Mouse (Mus musculus): ENCODE measurements at regions not wholly inside any gene's neighbourhood (a gene's known extent, or its start where the extent isn't known, plus 50 kb on each side); places are given as distances from the start of the nearest gene placed in this dataset.

DNA sequence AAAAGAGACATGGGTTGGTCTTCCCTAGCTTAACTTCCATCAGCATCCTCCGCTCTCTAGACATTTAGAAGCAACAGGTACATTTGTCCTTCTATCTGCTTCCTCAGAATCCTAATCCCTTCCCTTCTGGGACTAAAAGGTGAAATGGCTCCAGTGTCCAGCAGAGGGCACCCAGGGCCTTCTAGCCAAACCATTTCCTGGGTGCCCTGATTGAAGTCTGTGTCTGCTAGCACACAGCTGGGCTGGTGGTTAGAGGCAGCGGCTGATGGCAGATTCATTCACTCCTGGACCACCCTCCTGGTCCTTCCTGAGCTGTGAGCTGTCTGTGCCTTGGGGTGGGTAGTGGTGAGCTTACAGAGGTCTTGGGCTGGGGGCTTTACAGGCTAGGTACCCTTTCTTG, 76.5 kb upstream of the Col13a1 start:
- no peaks in the 10 kb centered on the region for H3K36me3 ChIP-seq (ENCODE audit: control insufficient read depth, insufficient read depth, low read length, poor library complexity, severe bottlenecking)
- H3K27me3 ChIP-seq (ENCODE audit: control insufficient read depth, insufficient read depth, low read length, poor library complexity, severe bottlenecking) = no peaks in the 10 kb centered on the region
- H3K9ac ChIP-seq (ENCODE audit: low read depth, poor library complexity, severe bottlenecking) = no peak overlapping the region
- TF ChIP-seq EP300 (IDR thresholded peaks at IDR 0.05; ENCODE audit: insufficient read depth, low read depth, low read length) (no peak), CTCF (IDR thresholded peaks at IDR 0.05; ENCODE audit: low read depth, low read length) (peak; percentile 63), POLR2A (IDR thresholded peaks at IDR 0.05; ENCODE audit: insufficient read depth, low read length) (no peak)
- no peaks in the 10 kb centered on the region for H3K9me3 ChIP-seq (replicated peaks; ENCODE audit: control insufficient read depth, insufficient read depth, low read length, poor library complexity, severe bottlenecking)
- no peak overlapping the region for H3K27ac ChIP-seq (ENCODE audit: insufficient read depth, low read length)
- no peaks in the 10 kb centered on the region for H3K4me1 ChIP-seq (ENCODE audit: control insufficient read depth, insufficient read depth, low read length)
- H3K4me3 ChIP-seq (ENCODE audit: low read depth, low read length) = no peak overlapping the region

DNA sequence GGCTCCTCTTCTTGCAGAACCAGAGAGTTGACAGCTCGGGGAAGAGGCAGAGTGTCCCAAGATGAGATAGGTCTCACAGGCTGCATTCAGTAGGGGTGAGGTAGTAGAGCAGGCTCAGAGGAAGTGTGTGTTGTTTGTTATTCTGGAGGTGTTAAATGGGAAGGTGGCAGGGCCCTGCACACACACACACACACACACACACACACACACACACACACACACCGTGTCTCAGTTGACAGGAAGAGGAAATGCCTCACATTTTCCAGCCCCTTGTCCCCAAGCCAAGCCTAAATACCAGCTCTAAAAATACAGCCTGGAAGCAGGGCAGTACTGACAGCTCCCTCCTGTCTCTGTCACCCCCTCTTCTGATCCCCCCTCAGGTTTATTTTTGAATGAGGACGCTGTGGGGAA, 70.9 kb upstream of the Col13a1 start:
- Histone ChIP-seq H3K4me1 (ENCODE audit: control insufficient read depth, insufficient read depth, low read length) (peaks cover 2% of the 10 kb centered on the region), H3K4me3 (ENCODE audit: low read depth, low read length) (no peak overlapping the region), H3K27me3 (ENCODE audit: control insufficient read depth, insufficient read depth, low read length, poor library complexity, severe bottlenecking) (no peaks in the 10 kb centered on the region), H3K9ac (ENCODE audit: low read depth, poor library complexity, severe bottlenecking) (no peak overlapping the region), H3K27ac (ENCODE audit: insufficient read depth, low read length) (no peak overlapping the region), H3K36me3 (ENCODE audit: control insufficient read depth, insufficient read depth, low read length, poor library complexity, severe bottlenecking) (no peaks in the 10 kb centered on the region), H3K9me3 (replicated peaks; ENCODE audit: control insufficient read depth, insufficient read depth, low read length, poor library complexity, severe bottlenecking) (no peaks in the 10 kb centered on the region)
- no peak for TF ChIP-seq EP300 (IDR thresholded peaks at IDR 0.05; ENCODE audit: insufficient read depth, low read depth, low read length)
- no peak for TF ChIP-seq CTCF (IDR thresholded peaks at IDR 0.05; ENCODE audit: low read depth, low read length)
- no peak for TF ChIP-seq POLR2A (IDR thresholded peaks at IDR 0.05; ENCODE audit: insufficient read depth, low read length)

DNA sequence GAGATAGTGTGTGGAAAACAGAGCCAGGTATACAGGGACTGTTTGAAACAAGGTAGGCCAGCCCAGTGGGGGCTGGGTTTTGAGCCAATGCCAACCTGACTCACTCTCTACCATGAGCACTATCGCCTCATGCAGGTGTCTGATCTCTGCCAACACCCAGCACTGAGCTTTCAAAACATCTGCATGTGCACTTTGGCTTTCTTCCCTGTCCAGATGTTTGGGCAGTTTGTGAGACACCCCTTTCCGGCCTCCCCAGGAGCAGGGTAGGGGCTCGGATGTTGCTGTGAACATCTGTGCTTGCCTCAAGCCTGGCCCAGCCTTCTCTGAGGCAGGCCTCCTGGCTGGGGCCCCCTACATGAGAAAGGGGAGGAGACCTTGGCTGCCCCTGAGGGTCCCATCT, 65.5 kb upstream of the Col13a1 start:
- Histone ChIP-seq H3K27ac (ENCODE audit: insufficient read depth, low read length) (no peak overlapping the region), H3K4me1 (ENCODE audit: control insufficient read depth, insufficient read depth, low read length) (no peaks in the 10 kb centered on the region), H3K9me3 (replicated peaks; ENCODE audit: control insufficient read depth, insufficient read depth, low read length, poor library complexity, severe bottlenecking) (0 out of 2 replicates have a peak, but pooled peaks cover 4% of the 10 kb centered on the region), H3K4me3 (ENCODE audit: low read depth, low read length) (no peak overlapping the region), H3K9ac (ENCODE audit: low read depth, poor library complexity, severe bottlenecking) (no peak overlapping the region), H3K36me3 (ENCODE audit: control insufficient read depth, insufficient read depth, low read length, poor library complexity, severe bottlenecking) (no peaks in the 10 kb centered on the region), H3K27me3 (ENCODE audit: control insufficient read depth, insufficient read depth, low read length, poor library complexity, severe bottlenecking) (no peaks in the 10 kb centered on the region)
- TF ChIP-seq POLR2A (IDR thresholded peaks at IDR 0.05; ENCODE audit: insufficient read depth, low read length) (no peak), CTCF (IDR thresholded peaks at IDR 0.05; ENCODE audit: low read depth, low read length) (no peak), EP300 (IDR thresholded peaks at IDR 0.05; ENCODE audit: insufficient read depth, low read depth, low read length) (no peak)

DNA sequence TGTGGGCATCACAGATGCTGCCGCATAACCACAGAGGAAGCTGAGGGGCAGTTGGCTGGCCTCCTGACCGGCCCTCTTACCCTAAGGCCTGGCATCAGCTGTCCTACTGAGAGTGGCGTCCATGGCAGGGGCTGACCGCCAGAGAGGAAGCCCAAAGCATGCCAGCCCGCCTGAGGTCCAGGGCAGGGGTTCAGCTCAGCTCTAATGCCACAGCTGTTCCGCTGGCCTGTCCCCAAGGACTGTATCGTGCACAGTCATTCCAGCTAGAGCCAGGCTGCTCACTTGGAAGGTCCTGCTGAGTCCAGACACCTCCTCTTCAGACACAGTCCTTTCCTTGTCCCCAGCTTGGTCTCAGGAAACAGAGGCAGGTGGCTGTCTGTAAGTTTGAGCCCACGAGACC, 61.0 kb upstream of the Col13a1 start:
- Histone ChIP-seq H3K9me3 (replicated peaks; ENCODE audit: control insufficient read depth, insufficient read depth, low read length, poor library complexity, severe bottlenecking) (0 out of 2 replicates have a peak, but pooled peaks cover 4% of the 10 kb centered on the region), H3K27ac (ENCODE audit: insufficient read depth, low read length) (no peak overlapping the region), H3K4me3 (ENCODE audit: low read depth, low read length) (no peak overlapping the region), H3K27me3 (ENCODE audit: control insufficient read depth, insufficient read depth, low read length, poor library complexity, severe bottlenecking) (no peaks in the 10 kb centered on the region), H3K4me1 (ENCODE audit: control insufficient read depth, insufficient read depth, low read length) (peaks cover 9% of the 10 kb centered on the region), H3K36me3 (ENCODE audit: control insufficient read depth, insufficient read depth, low read length, poor library complexity, severe bottlenecking) (no peaks in the 10 kb centered on the region), H3K9ac (ENCODE audit: low read depth, poor library complexity, severe bottlenecking) (no peak overlapping the region)
- TF ChIP-seq POLR2A (IDR thresholded peaks at IDR 0.05; ENCODE audit: insufficient read depth, low read length) (no peak), CTCF (IDR thresholded peaks at IDR 0.05; ENCODE audit: low read depth, low read length) (no peak)

DNA sequence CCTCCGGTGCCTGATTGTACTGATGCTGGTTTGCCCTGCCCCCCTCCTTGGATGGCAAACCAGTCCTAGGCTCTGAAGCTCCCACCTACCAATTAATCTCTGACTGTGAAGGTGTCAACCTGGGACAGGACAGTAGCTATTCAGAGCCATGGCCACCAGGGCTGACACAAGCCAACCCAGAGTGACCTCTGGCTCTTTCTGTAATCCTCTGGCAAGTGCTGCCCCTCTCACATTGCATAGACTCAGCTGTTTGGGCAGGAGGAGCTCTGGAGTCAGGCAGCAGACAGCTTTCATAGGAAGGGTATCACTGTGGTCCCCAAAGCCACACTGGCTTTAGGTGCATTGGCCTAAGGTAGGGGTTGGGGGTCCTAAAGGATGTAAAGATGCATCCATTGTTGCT, 59.7 kb upstream of the Col13a1 start:
- Histone ChIP-seq H3K27me3 (ENCODE audit: control insufficient read depth, insufficient read depth, low read length, poor library complexity, severe bottlenecking) (no peaks in the 10 kb centered on the region), H3K36me3 (ENCODE audit: control insufficient read depth, insufficient read depth, low read length, poor library complexity, severe bottlenecking) (no peaks in the 10 kb centered on the region), H3K4me1 (ENCODE audit: control insufficient read depth, insufficient read depth, low read length) (peaks cover 16% of the 10 kb centered on the region), H3K27ac (ENCODE audit: insufficient read depth, low read length) (no peak overlapping the region), H3K4me3 (ENCODE audit: low read depth, low read length) (no peak overlapping the region), H3K9ac (ENCODE audit: low read depth, poor library complexity, severe bottlenecking) (no peak overlapping the region), H3K9me3 (replicated peaks; ENCODE audit: control insufficient read depth, insufficient read depth, low read length, poor library complexity, severe bottlenecking) (0 out of 2 replicates have a peak, but pooled peaks cover 4% of the 10 kb centered on the region)
- TF ChIP-seq EP300 (IDR thresholded peaks at IDR 0.05; ENCODE audit: insufficient read depth, low read depth, low read length) = no peak
- TF ChIP-seq POLR2A (IDR thresholded peaks at IDR 0.05; ENCODE audit: insufficient read depth, low read length) = no peak
- TF ChIP-seq CTCF (IDR thresholded peaks at IDR 0.05; ENCODE audit: low read depth, low read length) = no peak

DNA sequence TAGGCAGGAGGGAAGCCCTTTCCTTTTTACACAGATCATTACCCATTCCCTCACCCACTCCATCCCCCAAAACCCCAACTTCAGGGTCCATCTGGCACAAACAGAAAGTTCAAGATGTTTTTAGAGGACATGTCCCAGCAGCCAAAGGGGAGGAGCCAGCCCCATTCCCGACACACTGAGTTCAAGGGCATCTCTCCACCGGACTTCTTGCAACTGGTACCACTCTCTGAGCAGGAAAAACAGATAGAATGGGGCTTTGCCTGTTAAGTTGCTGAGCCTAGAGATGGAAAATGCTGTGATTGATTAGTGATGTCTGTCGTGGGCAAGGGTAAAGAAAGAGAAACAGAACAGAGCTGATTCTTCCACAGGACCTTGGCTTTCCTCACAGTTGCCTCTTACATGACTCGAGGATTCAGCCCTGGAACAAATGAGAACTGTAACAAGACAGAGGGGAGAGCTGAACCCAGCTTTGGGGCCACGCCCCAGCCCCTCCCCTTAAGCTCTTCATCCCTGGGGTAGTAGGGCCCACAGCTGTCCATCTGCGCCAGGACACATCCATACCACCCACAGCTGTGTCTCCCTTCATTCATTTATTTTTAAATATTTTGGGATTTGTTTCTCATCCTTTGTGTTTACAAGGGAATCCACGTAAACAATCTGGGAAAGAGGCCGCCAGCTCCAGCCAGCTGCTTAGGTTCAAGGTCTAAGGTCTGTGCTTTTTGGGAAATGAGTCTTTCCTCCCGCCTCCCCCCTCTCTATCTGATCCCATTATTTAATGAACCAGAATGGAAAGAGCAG, 58.7 kb upstream of the Col13a1 start:
- Histone ChIP-seq H3K9ac (ENCODE audit: low read depth, poor library complexity, severe bottlenecking) (no peak overlapping the region), H3K4me1 (ENCODE audit: control insufficient read depth, insufficient read depth, low read length) (peaks cover 17% of the 10 kb centered on the region), H3K4me3 (ENCODE audit: low read depth, low read length) (no peak overlapping the region), H3K27me3 (ENCODE audit: control insufficient read depth, insufficient read depth, low read length, poor library complexity, severe bottlenecking) (no peaks in the 10 kb centered on the region), H3K9me3 (replicated peaks; ENCODE audit: control insufficient read depth, insufficient read depth, low read length, poor library complexity, severe bottlenecking) (0 out of 2 replicates have a peak, but pooled peaks cover 4% of the 10 kb centered on the region), H3K36me3 (ENCODE audit: control insufficient read depth, insufficient read depth, low read length, poor library complexity, severe bottlenecking) (no peaks in the 10 kb centered on the region), H3K27ac (ENCODE audit: insufficient read depth, low read length) (peak overlapping the region; percentile 82)
- no peak for TF ChIP-seq EP300 (IDR thresholded peaks at IDR 0.05; ENCODE audit: insufficient read depth, low read depth, low read length)
- TF ChIP-seq POLR2A (IDR thresholded peaks at IDR 0.05; ENCODE audit: insufficient read depth, low read length) = no peak
- TF ChIP-seq CTCF (IDR thresholded peaks at IDR 0.05; ENCODE audit: low read depth, low read length) = no peak

All from ES-Bruce4 (cell line).